Mouse (Mus musculus) heart, embryonic 13.5 days (tissue): Measurements from ENCODE around the gene Mrpl12. TPM values are rescaled to one million over a fixed set of nuclear protein-coding genes. Genes with fewer than 3 reads are reported as not detected.

Experiments
- ATAC-seq: fragments of 200-750 bp; cut with Nextera tagmentation; 2 replicates; pipeline ENCODE4 v1.8.0; 2017; ENCODE audit warnings: moderate TSS enrichment; ENCODE audit not compliant: insufficient number of reproducible peaks, low FRiP score, low TSS enrichment; ENCODE audit errors: extremely low read depth
- H3K27ac ChIP-seq: fragments of 300-500 bp; sonication (generic); replicated peaks from 2 replicates; pipeline ENCODE4 v1.5.1; 2015; ENCODE audit warnings: moderate library complexity, mild to moderate bottlenecking, inconsistent platforms
- H3K27me3 ChIP-seq: fragments of 300-500 bp; sonication (generic); replicated peaks from 2 replicates; pipeline ENCODE4 v1.6.1; 2015; ENCODE audit warnings: mild to moderate bottlenecking, inconsistent platforms
- H3K36me3 ChIP-seq: fragments of 300-500 bp; sonication (generic); 2 replicates; pipeline ENCODE4 v1.6.1; 2015; ENCODE audit warnings: mild to moderate bottlenecking, inconsistent platforms
- H3K4me1 ChIP-seq: fragments of 300-500 bp; sonication (generic); 2 replicates; pipeline ENCODE4 v1.6.1; 2015; ENCODE audit warnings: inconsistent platforms
- H3K4me2 ChIP-seq: fragments of 300-500 bp; sonication (generic); 2 replicates; pipeline ENCODE4 v1.6.1; 2015; ENCODE audit warnings: inconsistent platforms, mild to moderate bottlenecking, moderate library complexity
- H3K4me3 ChIP-seq: fragments of 300-500 bp; sonication (generic); 2 replicates; pipeline ENCODE4 v1.5.1; 2015; ENCODE audit warnings: moderate library complexity, mild to moderate bottlenecking, inconsistent platforms
- H3K9ac ChIP-seq: fragments of 300-500 bp; sonication (generic); 2 replicates; pipeline ENCODE4 v1.6.1; 2015; ENCODE audit warnings: inconsistent platforms, mild to moderate bottlenecking, moderate library complexity
- H3K9me3 ChIP-seq: fragments of 300-500 bp; sonication (generic); 2 replicates; pipeline ENCODE4 v1.6.1; 2016; ENCODE audit warnings: inconsistent platforms
- WGBS: fragments of 180-500 bp; shearing (Covaris S2); methylation state at CpG from one replicate; pipeline ENCODE4 v1.1.7; 2015; ENCODE audit warnings: mixed read lengths; 5-methylcytosine and 5-hydroxymethylcytosine counted together
- polyA plus RNA-seq: library from polyadenylated mRNA; unstranded; fragments of >200 nt; fragmentation: Nextera tagmentation; extraction: Ambion mirVana; gene quantifications from 2 replicates; pipeline ENCODE4 v1.2.1, GENCODE M21; 2015

The Mrpl12 gene
- polyA plus RNA-seq, 1 experiment from 2014 or later: 212 TPM

GRCm38 (mm10) chr11:120455413-120455812 lies 29.0 kb upstream of the Mrpl12 start:
- Histone ChIP-seq H3K27ac (no peak overlapping the region), H3K4me3 (no peak overlapping the region), H3K4me2 (no peak overlapping the region), H3K36me3 (peaks cover 22% of the 10 kb centered on the region), H3K4me1 (peaks cover 26% of the 10 kb centered on the region), H3K27me3 (no peaks in the 10 kb centered on the region; the same call in 1 of the 2 replicates), H3K9me3 (no peaks in the 10 kb centered on the region), H3K9ac (no peak overlapping the region)
- ATAC-seq: no peak
- 90% methylated on average over 7 of the region's 7 CpGs for WGBS

GRCm38 (mm10) chr11:120457370-120457769 lies 27.0 kb upstream of the Mrpl12 start:
- H3K9me3 ChIP-seq: no peaks in the 10 kb centered on the region
- ATAC-seq: no peak
- WGBS: 16% methylated on average over 14 of the region's 14 CpGs
- peaks cover 40% of the 10 kb centered on the region for H3K36me3 ChIP-seq
- H3K4me3 ChIP-seq: peak overlapping the region; percentile 94
- H3K4me2 ChIP-seq: peak overlapping the region; percentile 97
- H3K4me1 ChIP-seq: peaks cover 26% of the 10 kb centered on the region
- peak overlapping the region; percentile 93 for H3K27ac ChIP-seq
- peak overlapping the region; percentile 99 for H3K9ac ChIP-seq
- no peaks in the 10 kb centered on the region; the same call in 1 of the 2 replicates for H3K27me3 ChIP-seq

GRCm38 (mm10) chr11:120457772-120458751 lies 26.4 kb upstream of the Mrpl12 start, which contains the start of the genes Oxld1 and Ccdc137:
TSS of gene Oxld1 (minus strand) at chr11:120458068.
TSS of gene Ccdc137 (plus strand) at chr11:120458115.
- ATAC-seq: peak; percentile 72
- WGBS: 3% methylated on average over 62 of the region's 62 CpGs
- Histone ChIP-seq H3K36me3 (peaks cover 47% of the 10 kb centered on the region), H3K4me3 (peak within 1 kb of the TSS; percentile 94), H3K27ac (peak within 1 kb of the TSS; percentile 93), H3K27me3 (no peaks in the 10 kb centered on the region; the same call in 1 of the 2 replicates), H3K4me1 (peaks cover 26% of the 10 kb centered on the region), H3K4me2 (peak within 1 kb of the TSS; percentile 97), H3K9me3 (no peaks in the 10 kb centered on the region), H3K9ac (peak within 1 kb of the TSS; percentile 99)

- no peaks in the 10 kb centered on the region for H3K27me3 ChIP-seq
- H3K27ac ChIP-seq: peak overlapping the region; percentile 93; the same call in 1 of the 2 replicates
- H3K4me2 ChIP-seq: peak overlapping the region; percentile 97
- peak overlapping the region; percentile 94 for H3K4me3 ChIP-seq
- peak overlapping the region; percentile 99 for H3K9ac ChIP-seq
- peaks cover 56% of the 10 kb centered on the region for H3K36me3 ChIP-seq
- peaks cover 26% of the 10 kb centered on the region for H3K4me1 ChIP-seq
- WGBS: 63% methylated on average over 6 of the region's 6 CpGs
- no peaks in the 10 kb centered on the region for H3K9me3 ChIP-seq
- ATAC-seq: no peak
Observed at GRCm38 (mm10) chr11:120458847-120459597, 25.4 kb upstream of the Mrpl12 start.

- Histone ChIP-seq H3K9me3 (no peaks in the 10 kb centered on the region), H3K36me3 (peaks cover 62% of the 10 kb centered on the region), H3K4me2 (no peak overlapping the region), H3K4me3 (no peak overlapping the region), H3K27ac (no peak overlapping the region), H3K9ac (no peak overlapping the region), H3K27me3 (no peaks in the 10 kb centered on the region), H3K4me1 (peaks cover 32% of the 10 kb centered on the region)
- WGBS: 89% methylated on average over 2 of the region's 2 CpGs
- no peak for ATAC-seq
Observed at GRCm38 (mm10) chr11:120463536-120463935, 20.9 kb upstream of the Mrpl12 start.

- Histone ChIP-seq H3K9ac (no peak overlapping the region), H3K27me3 (no peaks in the 10 kb centered on the region), H3K4me1 (peaks cover 27% of the 10 kb centered on the region), H3K36me3 (peaks cover 64% of the 10 kb centered on the region), H3K9me3 (no peaks in the 10 kb centered on the region), H3K27ac (no peak overlapping the region), H3K4me3 (no peak overlapping the region), H3K4me2 (no peak overlapping the region)
- WGBS: 88% methylated on average over 5 of the region's 5 CpGs
- no peak for ATAC-seq
Observed at GRCm38 (mm10) chr11:120464365-120464764, 20.0 kb upstream of the Mrpl12 start.

- Histone ChIP-seq H3K27ac (peak overlapping the region; percentile 6; the same call in 1 of the 2 replicates), H3K36me3 (peaks cover 67% of the 10 kb centered on the region), H3K9ac (no peak overlapping the region), H3K4me3 (peak overlapping the region; percentile 85), H3K9me3 (no peaks in the 10 kb centered on the region), H3K4me2 (peak overlapping the region; percentile 95), H3K27me3 (no peaks in the 10 kb centered on the region), H3K4me1 (peaks cover 25% of the 10 kb centered on the region)
- ATAC-seq: no peak
- 78% methylated on average over 4 of the region's 4 CpGs for WGBS
Observed at GRCm38 (mm10) chr11:120465521-120465920, 18.9 kb upstream of the Mrpl12 start.

- peak within 1 kb of the TSS; percentile 91 for H3K9ac ChIP-seq
- H3K27me3 ChIP-seq: no peaks in the 10 kb centered on the region
- peak within 1 kb of the TSS; percentile 95 for H3K4me2 ChIP-seq
- H3K27ac ChIP-seq: peak within 1 kb of the TSS; percentile 73
- WGBS: under 1% methylated on average over 54 of the region's 54 CpGs
- H3K4me3 ChIP-seq: peak within 1 kb of the TSS; percentile 85
- H3K4me1 ChIP-seq: peaks cover 25% of the 10 kb centered on the region
- no peaks in the 10 kb centered on the region for H3K9me3 ChIP-seq
- H3K36me3 ChIP-seq: peaks cover 67% of the 10 kb centered on the region
- ATAC-seq: peak; percentile 99
Observed at GRCm38 (mm10) chr11:120467051-120467735, 17.2 kb upstream of the Mrpl12 start, which contains the start of gene Arl16. TSS of gene Arl16 (minus strand) at chr11:120467607.

- 1% methylated on average over 33 of the region's 33 CpGs for WGBS
- no peaks in the 10 kb centered on the region for H3K27me3 ChIP-seq
- peaks cover 67% of the 10 kb centered on the region for H3K36me3 ChIP-seq
- H3K9ac ChIP-seq: peak overlapping the region; percentile 91
- peak overlapping the region; percentile 85 for H3K4me3 ChIP-seq
- ATAC-seq: peak; percentile 45; the same call in 1 of the 2 replicates
- peaks cover 25% of the 10 kb centered on the region for H3K4me1 ChIP-seq
- peak overlapping the region; percentile 95 for H3K4me2 ChIP-seq
- H3K27ac ChIP-seq: peak overlapping the region; percentile 46
- H3K9me3 ChIP-seq: no peaks in the 10 kb centered on the region
Observed at GRCm38 (mm10) chr11:120467736-120468092, 16.7 kb upstream of the Mrpl12 start.

GRCm38 (mm10) chr11:120472052-120472451 lies 12.4 kb upstream of the Mrpl12 start:
- peaks cover 80% of the 10 kb centered on the region for H3K36me3 ChIP-seq
- 95% methylated on average over 6 of the region's 6 CpGs for WGBS
- no peak overlapping the region for H3K4me3 ChIP-seq
- H3K9ac ChIP-seq: no peak overlapping the region
- no peak overlapping the region for H3K4me2 ChIP-seq
- ATAC-seq: no peak
- H3K4me1 ChIP-seq: peaks cover 10% of the 10 kb centered on the region
- no peaks in the 10 kb centered on the region for H3K9me3 ChIP-seq
- H3K27ac ChIP-seq: no peak overlapping the region
- no peaks in the 10 kb centered on the region for H3K27me3 ChIP-seq
